Mouse (Mus musculus): ENCODE results near the gene Lcn11.
A peak's percentile ranks its signal among the peaks of the same experiment; 100 is the strongest.
"Not testable (repeated sequence)": the region's sequence is repeated elsewhere in the genome, so short reads cannot be mapped to it uniquely, and the experiment has no call there.

The Lcn11 gene

DNA sequence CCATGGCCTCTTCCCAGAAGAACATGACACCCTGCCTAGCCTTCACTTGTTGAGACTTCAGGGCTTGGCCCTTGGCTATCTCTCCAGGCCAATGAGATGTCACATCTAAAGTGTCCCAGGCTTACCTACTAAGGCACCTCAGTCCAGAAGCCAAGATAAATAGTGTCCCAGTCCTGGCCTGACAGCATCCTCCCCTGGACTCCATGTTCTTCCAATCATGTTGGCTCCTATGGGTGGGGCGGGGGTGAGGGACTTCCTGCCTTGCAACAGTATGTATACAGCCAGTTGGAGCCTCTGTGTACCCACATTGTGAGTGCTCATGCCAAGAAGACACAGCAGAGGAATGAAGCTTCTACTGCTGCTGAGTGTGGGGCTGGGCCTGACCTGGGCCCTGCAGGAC is at the start of gene Lcn11:
Gene Lcn11 (plus strand): TSS at position 301 of the 400 bp plus-strand sequence.
- DNase-seq, result no peak

DNA sequence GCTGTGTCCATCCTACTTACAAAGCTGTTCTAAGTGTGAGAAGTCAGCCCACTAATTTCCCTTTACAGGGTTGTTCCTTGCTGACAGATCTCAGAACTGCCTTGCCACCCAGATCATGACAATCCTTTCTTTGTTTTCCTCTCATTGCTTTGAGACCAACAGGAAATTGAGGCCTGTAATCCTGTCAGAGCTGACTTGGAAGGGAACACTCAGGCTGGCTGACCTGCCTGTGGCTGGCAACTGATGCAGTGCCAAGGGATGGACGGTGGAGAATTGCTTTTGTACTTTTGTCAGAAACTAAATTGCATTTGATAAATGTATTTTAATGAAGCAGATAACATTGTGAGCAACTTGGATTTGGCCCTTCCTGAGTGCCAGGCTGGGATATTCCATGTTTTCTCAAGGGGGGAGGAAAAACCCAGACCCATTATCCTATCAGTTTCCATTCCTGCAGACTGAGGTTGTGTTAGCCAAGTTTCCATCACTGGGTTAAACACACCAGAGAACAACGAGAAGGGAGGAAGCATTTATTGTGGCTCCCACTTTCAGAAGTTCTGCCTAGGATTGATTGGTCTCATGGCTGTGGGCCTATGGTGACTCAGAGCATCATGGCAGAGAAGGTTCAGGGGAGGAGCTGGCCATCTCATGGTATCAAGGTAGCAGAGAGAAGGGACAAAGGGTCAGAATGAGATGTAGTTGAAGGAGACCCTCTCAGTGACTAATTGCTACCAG is 43.5 kb upstream of the Lcn11 start:
- no peak for DNase-seq

DNA sequence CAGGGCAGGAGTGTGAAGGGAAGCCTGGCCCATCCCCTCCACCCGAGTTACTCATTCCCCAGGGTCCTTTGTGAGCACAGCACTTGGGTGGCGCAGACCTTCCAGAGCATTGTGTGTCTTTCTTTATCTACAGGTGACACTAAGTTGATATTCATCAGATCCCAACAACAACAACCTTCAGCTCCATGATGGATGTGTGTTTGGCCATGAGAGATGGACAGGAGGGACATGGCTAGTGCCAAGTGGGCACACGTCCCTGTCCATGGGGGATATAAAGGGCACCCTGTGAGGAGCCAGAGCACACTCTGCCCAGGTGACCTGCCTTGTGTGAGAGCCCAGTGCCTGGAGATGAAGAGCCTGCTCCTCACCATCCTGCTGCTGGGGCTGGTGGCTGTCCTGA is 40.1 kb upstream of the Lcn11 start, which contains the start of gene Obp2b:
Gene Obp2b (plus strand): TSS at position 301 of the 400 bp plus-strand sequence.
- not testable (repeated sequence) for DNase-seq

DNA sequence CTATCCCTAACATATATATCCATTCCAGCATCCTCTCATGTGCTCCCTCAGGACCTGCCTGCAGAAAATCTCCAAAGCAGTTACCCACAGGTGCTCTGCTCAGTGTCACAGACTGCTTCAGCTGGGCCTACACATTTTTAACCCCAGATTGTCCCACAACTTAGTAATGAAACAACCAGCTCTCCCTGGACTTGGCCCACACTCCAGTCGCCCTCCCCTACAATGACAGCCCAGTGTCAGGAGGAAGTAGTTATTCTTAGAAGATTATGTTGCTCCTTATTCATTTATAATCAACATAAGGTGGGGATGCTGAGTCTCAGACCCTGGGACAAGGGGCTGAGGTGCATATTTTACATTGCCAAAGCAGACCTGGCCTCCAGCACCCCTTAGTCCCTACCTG is 35.1 kb upstream of the Lcn11 start:
- no peak for DNase-seq

DNA sequence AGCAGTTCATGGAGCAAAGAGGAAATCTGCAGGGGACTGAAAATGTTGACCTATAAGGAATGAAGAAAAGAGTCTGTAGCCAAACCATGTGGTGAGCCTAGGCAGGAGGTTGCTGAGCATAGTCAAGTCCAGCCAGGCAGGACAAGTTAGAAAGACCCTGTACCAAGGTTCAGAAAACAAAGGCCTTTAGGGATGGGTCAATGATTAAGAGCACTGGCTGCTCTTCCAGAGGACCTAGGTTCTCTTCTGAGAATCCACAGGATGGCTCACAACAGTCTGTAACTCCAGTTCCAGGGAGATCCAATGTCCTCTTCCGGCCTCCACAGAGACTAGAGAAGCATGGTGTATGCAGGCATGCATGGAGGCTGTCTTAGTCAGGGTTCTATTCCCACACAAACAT is 22.6 kb upstream of the Lcn11 start:
- DNase-seq, result no peak

DNA sequence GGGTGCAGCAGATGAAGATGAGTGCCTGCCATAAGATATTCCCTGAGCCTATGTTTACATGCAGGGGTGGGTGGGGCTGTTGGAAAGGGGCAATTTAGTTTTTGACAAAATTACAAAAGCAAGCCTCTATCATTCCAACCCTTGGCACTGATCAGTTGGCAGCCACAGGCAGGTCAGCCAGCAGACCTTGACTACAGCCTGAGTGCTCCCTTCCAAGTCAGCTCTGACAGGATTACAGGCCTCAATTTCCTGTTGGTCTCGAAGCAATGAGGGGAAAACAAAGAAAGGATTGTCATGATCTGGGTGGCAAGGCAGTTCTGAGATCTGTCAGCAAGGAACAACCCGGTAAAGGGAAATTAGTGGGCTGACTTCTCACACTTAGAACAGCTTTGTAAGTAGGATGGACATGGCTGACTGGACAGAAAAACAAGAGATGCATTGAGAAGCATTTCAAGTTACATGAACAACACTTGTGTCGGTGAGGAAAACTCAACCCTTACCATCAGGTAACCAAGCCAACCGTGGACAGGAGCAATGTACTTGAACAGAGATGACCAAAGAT is 18.7 kb upstream of the Lcn11 start:
- DNase-seq, result no peak

DNA sequence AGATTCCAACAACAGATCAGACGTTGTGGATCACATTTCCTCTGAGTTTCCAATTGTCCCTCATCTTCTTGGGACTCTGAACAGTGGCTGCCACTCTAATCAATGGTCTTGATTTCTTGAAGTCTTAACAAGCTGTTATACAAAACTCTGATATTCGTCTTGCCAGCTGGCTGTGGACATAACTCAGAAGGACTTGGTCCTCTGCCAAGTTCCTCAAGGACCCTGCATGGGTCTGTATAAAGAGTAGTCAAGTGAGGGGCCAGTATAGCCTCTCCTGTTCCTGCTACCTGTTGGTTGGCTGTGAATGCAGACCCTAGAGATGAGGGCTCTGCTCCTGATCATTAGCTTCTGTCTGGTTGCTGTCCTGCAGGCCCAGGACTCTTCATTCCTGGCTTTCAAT is 11.5 kb upstream of the Lcn11 start, which contains the start of gene Lcn3:
Gene Lcn3 (plus strand): TSS at position 301 of the 400 bp plus-strand sequence.
- DNase-seq, result no peak

GRCm38 (mm10) chr2:25767764-25768163 is 9.1 kb upstream of the Lcn11 start:
- DNase-seq, result no peak

DNA sequence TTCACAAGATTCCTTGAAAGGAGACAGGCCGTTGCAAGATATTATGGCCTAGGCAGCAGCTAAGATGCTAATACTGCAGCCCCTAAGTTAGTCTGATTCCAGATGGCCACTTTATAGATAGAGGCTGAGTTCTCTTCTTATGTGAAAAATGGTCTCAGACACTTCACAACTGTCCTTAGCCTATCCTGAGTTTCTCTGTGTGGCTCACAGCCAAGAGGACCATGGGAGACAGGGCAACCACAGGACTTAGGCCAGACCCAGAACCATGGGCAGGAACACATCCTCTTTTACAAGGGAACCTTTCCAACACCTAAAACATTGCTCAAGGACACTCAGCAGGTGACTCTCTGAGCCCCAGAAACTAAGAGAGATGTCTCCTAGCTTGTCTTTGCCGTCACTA is 3.3 kb upstream of the Lcn11 start:
- DNase-seq, result peak; percentile 15 to 23

DNA sequence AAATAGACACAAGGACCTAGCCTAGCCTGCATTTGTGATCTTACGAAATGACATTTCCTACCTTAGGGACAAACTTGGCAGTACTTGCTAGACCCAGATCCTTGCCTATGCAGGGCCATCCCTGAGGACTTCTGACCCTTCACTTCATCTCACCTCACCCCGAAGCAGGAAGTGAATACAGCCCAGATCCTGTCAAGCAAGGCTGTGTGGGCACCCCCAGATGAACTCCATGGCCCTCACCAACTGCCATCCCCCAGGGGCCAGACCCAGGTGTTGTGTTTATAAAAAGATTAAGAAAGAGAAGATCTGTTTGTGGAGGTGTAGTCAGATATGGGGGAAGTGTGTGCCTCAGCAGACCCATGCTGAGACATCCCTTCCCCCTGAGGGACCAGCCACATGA is 2.2 kb upstream of the Lcn11 start:
- no peak for DNase-seq

- no peak for DNase-seq
Measured at GRCm38 (mm10) chr2:25775991-25776390, 826 bp upstream of the Lcn11 start.

DNA sequence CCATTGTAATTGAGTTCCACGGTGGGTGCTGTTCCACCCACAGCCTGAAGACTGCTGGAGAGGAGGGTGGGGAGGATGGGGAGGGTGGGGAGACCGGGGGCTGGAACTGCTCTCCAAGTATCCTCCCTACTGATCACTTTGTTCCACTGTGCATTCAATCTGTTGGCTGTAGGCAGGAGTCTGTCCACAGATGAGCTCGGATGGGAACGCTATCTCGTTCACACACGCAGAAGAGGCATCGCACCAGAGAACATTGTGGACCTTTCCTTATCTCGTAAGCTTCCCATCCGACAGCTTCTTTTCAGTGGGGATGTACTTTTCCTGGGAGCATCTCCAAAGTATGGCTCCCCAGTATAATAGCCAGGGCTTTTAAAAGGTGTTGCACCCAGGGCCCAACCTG is 2.3 kb downstream of the Lcn11 start:
- DNase-seq, result no peak

GRCm38 (mm10) chr2:25780921-25781320 is 4.1 kb downstream of the Lcn11 start:
- DNase-seq, result peak; percentile 34 to 49

DNA sequence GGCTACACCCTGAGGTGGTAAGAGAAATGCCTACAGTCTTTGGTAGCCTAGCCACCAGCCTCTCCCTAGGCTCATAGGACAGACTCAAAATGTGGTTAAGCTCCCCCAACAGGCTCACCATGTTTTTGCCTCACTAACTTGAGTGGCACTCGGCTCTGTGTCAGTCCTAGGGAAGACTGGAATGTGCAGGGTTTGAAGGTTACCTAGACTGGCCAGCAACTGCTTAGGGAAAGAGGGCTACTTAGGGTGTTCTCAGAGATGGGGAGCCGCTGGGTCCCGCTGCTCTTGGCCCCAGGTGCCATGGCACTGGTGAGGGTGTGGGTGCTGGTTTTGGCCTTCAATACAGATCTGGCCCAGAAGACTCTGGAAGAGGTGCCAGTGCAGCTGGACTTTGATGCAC is 5.1 kb downstream of the Lcn11 start, which contains the start of gene Gm13539:
Gene Gm13539 (plus strand): TSS at position 301 of the 400 bp plus-strand sequence.
- DNase-seq, result no peak

GRCm38 (mm10) chr2:25785573-25786322 is 8.9 kb downstream of the Lcn11 start:
- DNase-seq, result no peak

- DNase-seq, result no peak
Measured at GRCm38 (mm10) chr2:25789092-25789491, 12.3 kb downstream of the Lcn11 start.

GRCm38 (mm10) chr2:25797635-25798034 is 20.8 kb downstream of the Lcn11 start:
- DNase-seq, result no peak

GRCm38 (mm10) chr2:25798065-25798464 is 21.2 kb downstream of the Lcn11 start:
- no peak for DNase-seq

DNA sequence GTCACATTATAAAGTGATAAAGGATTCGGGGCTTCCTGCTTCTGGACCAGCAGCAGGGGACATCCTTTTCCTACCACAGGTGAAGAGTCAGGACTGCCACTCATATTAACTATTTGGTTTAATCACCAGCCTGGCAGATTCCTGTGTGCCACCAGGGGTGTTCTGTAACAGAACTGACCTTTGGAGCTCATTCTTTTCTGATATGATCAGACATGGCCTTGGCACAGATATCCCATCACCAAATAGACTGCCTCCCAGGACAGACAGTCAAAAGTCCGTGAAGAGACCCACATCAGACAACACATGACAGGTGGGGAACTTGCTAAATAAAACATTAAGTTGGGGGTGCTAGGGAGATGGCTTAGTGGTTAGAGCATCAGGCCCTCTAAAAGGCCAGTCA is 34.9 kb downstream of the Lcn11 start:
- no peak for DNase-seq

DNA sequence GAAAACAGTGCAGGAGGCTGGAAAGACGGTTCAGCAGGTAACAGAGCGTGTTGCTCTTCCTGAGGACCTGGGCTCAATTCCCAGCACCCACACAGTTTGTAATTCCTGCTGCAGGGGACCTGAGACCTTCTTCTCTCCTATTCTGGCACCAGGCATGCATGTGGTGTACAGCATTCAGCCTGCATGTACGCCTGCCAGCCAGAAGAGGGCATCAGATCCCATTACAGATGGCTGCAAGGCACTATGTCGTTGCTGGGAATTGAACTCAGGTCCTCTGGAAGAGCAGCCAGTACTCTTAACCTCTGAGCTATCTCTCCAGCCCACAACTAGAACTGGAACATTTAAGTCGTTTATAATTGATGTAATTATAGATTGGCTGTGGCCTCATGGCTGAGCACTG is 36.5 kb downstream of the Lcn11 start:
- DNase-seq, result no peak

GRCm38 (mm10) chr2:25815748-25816147 is 38.9 kb downstream of the Lcn11 start, which contains the start of gene Glt6d1:
Glt6d1 (minus strand) TSS chr2:25815848.
- not testable (repeated sequence) for DNase-seq

GRCm38 (mm10) chr2:25822806-25823205 is 46.0 kb downstream of the Lcn11 start, which contains the start of gene Lcn9:
Lcn9 (plus strand) TSS chr2:25823153.
- no peak for DNase-seq

GRCm38 (mm10) chr2:25824751-25825150 is 47.9 kb downstream of the Lcn11 start:
- DNase-seq, result no peak

Measured in cerebellum, postnatal 36 days (tissue).